In the genomic region with DNA sequence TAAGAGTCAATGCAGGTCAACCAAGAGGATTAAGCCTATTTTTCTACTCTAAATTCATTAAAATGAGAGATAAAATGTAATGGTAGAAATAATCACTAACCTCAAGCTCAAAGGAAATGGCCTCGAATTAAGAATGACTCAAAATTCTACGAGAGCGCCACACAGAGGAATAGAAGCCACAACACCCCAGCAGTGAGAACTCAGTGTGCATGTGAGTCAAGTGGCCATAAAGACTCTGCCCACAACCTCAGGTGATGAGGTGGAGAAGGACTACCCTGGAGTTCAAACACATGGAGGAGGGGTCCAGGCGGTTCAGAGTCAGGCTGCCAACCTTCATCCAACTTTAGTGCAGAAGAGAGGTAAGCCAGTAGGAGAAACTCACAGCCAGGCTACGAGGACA, we compare ENCODE assay signal across 18 mouse cellular contexts.
"Had no signal": no experiment of that assay in that cellular context is flagged by ENCODE, and none has a peak within 500 bp of the region (broad histone marks: within the 10 kb centered on the region; RNA-seq: fewer than 3 reads in every experiment).

No protein-coding gene starts in this region.

- H3K9ac ChIP-seq: limb, embryonic 12.5 days; limb, embryonic 15.5 days; liver, embryonic 14.5 days; lung, embryonic 15.5 days; midbrain, embryonic 12.5 days; midbrain, embryonic 15.5 days; neural tube, embryonic 13.5 days had no signal

- H3K4me2 ChIP-seq: limb, embryonic 12.5 days; limb, embryonic 15.5 days; lung, embryonic 15.5 days; midbrain, embryonic 12.5 days; midbrain, embryonic 15.5 days; neural tube, embryonic 13.5 days had no signal

- H3K27me3 ChIP-seq: limb, embryonic 12.5 days; limb, embryonic 15.5 days; lung, embryonic 15.5 days; midbrain, embryonic 12.5 days; midbrain, embryonic 15.5 days; neural tube, embryonic 13.5 days had no signal

- ATAC-seq: intestine, postnatal 0 days; midbrain, embryonic 15.5 days had no signal

- DNase-seq: kidney, adult 2 months; kidney, postnatal 25 days; left cerebral cortex, postnatal 4 days; lung, adult 18-20 months; lung, postnatal 10 days; lung, postnatal 36 days; retina, postnatal 1 day; thymus, adult 18-20 months; thymus, postnatal 36 days had no signal

- H3K27ac ChIP-seq: kidney, postnatal 0 days; limb, embryonic 12.5 days; limb, embryonic 15.5 days; liver, embryonic 14.5 days; lung, embryonic 15.5 days; midbrain, embryonic 12.5 days; midbrain, embryonic 15.5 days; neural tube, embryonic 13.5 days had no signal

- H3K36me3 ChIP-seq: midbrain, embryonic 15.5 days had no signal

- H3K9me3 ChIP-seq: limb, embryonic 12.5 days; limb, embryonic 15.5 days; lung, embryonic 15.5 days; midbrain, embryonic 12.5 days; midbrain, embryonic 15.5 days; neural tube, embryonic 13.5 days had no signal

- H3K4me3 ChIP-seq: limb, embryonic 12.5 days; limb, embryonic 15.5 days; lung, embryonic 15.5 days; midbrain, embryonic 12.5 days; midbrain, embryonic 15.5 days; neural tube, embryonic 13.5 days had no signal
